Mouse (Mus musculus) bone marrow macrophage, adult 2 months (primary cell): ENCODE results near the gene Brd3os.

ENCODE experiments used
- CTCF ChIP-seq: IDR thresholded peaks from 2 replicates; pipeline ENCODE4 v1.5.1; 2012; ENCODE audit warnings: low read depth, mild to moderate bottlenecking, low read length, moderate library complexity
- POLR2A ChIP-seq: IDR thresholded peaks from 2 replicates; pipeline ENCODE4 v1.6.1; 2012; ENCODE audit warnings: mild to moderate bottlenecking, low read depth, low read length, borderline replicate concordance

GRCm38 (mm10) chr2:27469292-27469990 is 27.3 kb downstream of the Brd3os start:
- TF ChIP-seq CTCF, result no peak
- TF ChIP-seq POLR2A, result no peak
